Comparison of ENCODE assay signal across 8 mouse cellular contexts in genomic region chr1:172217148-172217547, GRCm38 (mm10). TPM values are rescaled to one million over a fixed set of nuclear protein-coding genes. Genes with fewer than 3 reads are reported as not detected.
DNase-seq lines count a peak whose midpoint lies in the region; ATAC-seq lines count a peak whose summit lies in the region.

No protein-coding gene starts in this region.

- no peaks in the 10 kb centered on the region for H3K36me3 ChIP-seq in hindbrain, embryonic 10.5 days

- peak overlapping the region; percentile 91 for H3K27ac ChIP-seq in hindbrain, embryonic 10.5 days

- H3K4me1 ChIP-seq in hindbrain, embryonic 10.5 days (replicated peaks) = peaks cover 80% of the 10 kb centered on the region

- no peaks in the 10 kb centered on the region for H3K9me3 ChIP-seq in hindbrain, embryonic 10.5 days

- peak; percentile 97 for DNase-seq in Muller cell, postnatal 12 days (ENCODE audit: inconsistent ontology term)
- peak; percentile 87 for DNase-seq in cerebellum, adult 8-10 months
- DNase-seq in hindbrain, embryonic 10.5 days (ENCODE audit: low spot score) = peak; percentile 96
- DNase-seq in layer of hippocampus, postnatal 10 days (ENCODE audit: low spot score in 2 of 2) = peak; percentile 97
- peak; percentile 97 for DNase-seq in lung, postnatal 10 days
- DNase-seq in ovary, postnatal 14 days (ENCODE audit: low spot score) = peak; percentile 96
- DNase-seq in thymus, postnatal 10 days (ENCODE audit: low spot score in 2 of 2) = peak; percentile 84 to 93

- ATAC-seq in frontal cortex, adult (ENCODE audit: low TSS enrichment) = peak; percentile 70

- H3K27me3 ChIP-seq in hindbrain, embryonic 10.5 days (ENCODE audit: insufficient read depth, poor library complexity, severe bottlenecking) = no peaks in the 10 kb centered on the region

- peak overlapping the region; percentile 34 for H3K4me3 ChIP-seq in hindbrain, embryonic 10.5 days

- WGBS in hindbrain, embryonic 10.5 days = 0% methylated on average over 5 of the region's 5 CpGs

RNA-seq across cellular contexts. Expression of gene Casq1, which starts 2.5 kb away (rescaled TPM):
- polyA plus RNA-seq in hindbrain, embryonic 10.5 days (2016; fragmentation: Nextera tagmentation; extraction: Ambion mirVana) = 1.3 and 2.0 TPM in 2 replicates
- 1 to 10 TPM; 1.2 to 1.6 TPM for total RNA-seq in layer of hippocampus, postnatal 10 days (2021)

RNA-seq across cellular contexts. Expression of gene Pea15a, which starts 10.5 kb away (rescaled TPM):
- polyA plus RNA-seq in hindbrain, embryonic 10.5 days (2016; fragmentation: Nextera tagmentation; extraction: Ambion mirVana) = 295 and 370 TPM in 2 replicates
- 100 to 1,000 TPM; 351 to 392 TPM for total RNA-seq in layer of hippocampus, postnatal 10 days (2021)

RNA-seq across cellular contexts. Expression of gene Atp1a4, which starts 41.1 kb away (rescaled TPM):
- not detected in 2 replicates for polyA plus RNA-seq in hindbrain, embryonic 10.5 days (2016; fragmentation: Nextera tagmentation; extraction: Ambion mirVana)
- not detected for total RNA-seq in layer of hippocampus, postnatal 10 days (2021)

RNA-seq across cellular contexts. Expression of gene Igsf8, which starts 44.3 kb away (rescaled TPM):
- polyA plus RNA-seq in hindbrain, embryonic 10.5 days (2016; fragmentation: Nextera tagmentation; extraction: Ambion mirVana) = 63.5 and 142 TPM in 2 replicates
- 100 to 1,000 TPM; 178 to 204 TPM for total RNA-seq in layer of hippocampus, postnatal 10 days (2021)

Comparison
In these comparisons a context has a peak if more than half of its experiments do, and no peak if none do; other contexts are left out.
1. Peak in every context shown above with its lines: DNase-seq, ATAC-seq, H3K4me3 ChIP-seq and H3K27ac ChIP-seq.